Mouse (Mus musculus) limb, embryonic 14.5 days (tissue): ENCODE measurements at regions not wholly inside any gene's neighbourhood (a gene's known extent, or its start where the extent isn't known, plus 50 kb on each side); places are given as distances from the start of the nearest gene placed in this dataset.

Experiments
- ATAC-seq: fragments of 200-750 bp; cut with Nextera tagmentation; 2 replicates; pipeline ENCODE4 v1.8.0; 2017; ENCODE audit warnings: low read depth, moderate number of reproducible peaks, moderate TSS enrichment; ENCODE audit not compliant: low FRiP score
- DNase-seq: peaks from one replicate; pipeline ENCODE4 v3.0.0-alpha.2; 2015; ENCODE audit warnings: low spot score
- H3K27ac ChIP-seq: fragments of 300-500 bp; sonication (generic); replicated peaks from 2 replicates; pipeline ENCODE4 v1.5.1; 2014; ENCODE audit warnings: low read depth, mild to moderate bottlenecking, low read length, moderate library complexity, mixed read lengths
- H3K27me3 ChIP-seq: fragments of 300-500 bp; sonication (generic); 2 replicates; pipeline ENCODE4 v1.6.1; 2014; ENCODE audit warnings: low read length, mixed read lengths; ENCODE audit not compliant: control insufficient read depth, insufficient read depth
- H3K36me3 ChIP-seq: fragments of 300-500 bp; sonication (generic); 2 replicates; pipeline ENCODE4 v1.6.1; 2014; ENCODE audit warnings: mild to moderate bottlenecking, low read length, moderate library complexity, mixed read lengths; ENCODE audit not compliant: control insufficient read depth, insufficient read depth
- H3K4me1 ChIP-seq: fragments of 300-500 bp; sonication (generic); 2 replicates; pipeline ENCODE4 v1.6.1; 2014; ENCODE audit warnings: antibody characterized with exemption, low read length, mixed read lengths; ENCODE audit not compliant: control insufficient read depth, insufficient read depth
- H3K4me2 ChIP-seq: fragments of 300-500 bp; sonication (generic); replicated peaks from 2 replicates; pipeline ENCODE4 v1.6.1; 2014; ENCODE audit warnings: low read depth, mild to moderate bottlenecking, low read length, moderate library complexity; ENCODE audit not compliant: severe bottlenecking
- H3K4me3 ChIP-seq: fragments of 300-500 bp; sonication (generic); replicated peaks from 2 replicates; pipeline ENCODE4 v1.5.1; 2014; ENCODE audit warnings: low read length
- H3K9ac ChIP-seq: fragments of 300-500 bp; sonication (generic); 2 replicates; pipeline ENCODE4 v1.6.1; 2014; ENCODE audit warnings: mild to moderate bottlenecking, low read depth, low read length, moderate library complexity; ENCODE audit not compliant: severe bottlenecking
- H3K9me3 ChIP-seq: fragments of 300-500 bp; sonication (generic); 2 replicates; pipeline ENCODE4 v1.6.1; 2016; ENCODE audit warnings: low read length; ENCODE audit not compliant: control insufficient read depth
- POLR2A ChIP-seq: fragments of 200-500 bp; IDR thresholded peaks from 2 replicates; pipeline ENCODE4 v1.8.0; 2012; ENCODE audit warnings: inconsistent platforms, mild to moderate bottlenecking, moderate library complexity, borderline replicate concordance; ENCODE audit not compliant: insufficient read depth, insufficient read length; ENCODE audit errors: extremely low read depth
- WGBS: fragments of 180-500 bp; shearing (Covaris S2); extraction: QIAGEN DNeasy Blood & Tissue Kit; methylation state at CpG from one replicate; pipeline ENCODE4 v1.1.7; 2014; 5-methylcytosine and 5-hydroxymethylcytosine counted together

- Histone ChIP-seq H3K9me3 (no peaks in the 10 kb centered on the region), H3K27ac (no peak overlapping the region), H3K9ac (no peak overlapping the region), H3K36me3 (no peaks in the 10 kb centered on the region), H3K4me3 (no peak overlapping the region), H3K4me1 (peaks cover 30% of the 10 kb centered on the region), H3K4me2 (0 out of 2 replicates have a peak overlapping the region, but pooled peaks have one; percentile 2), H3K27me3 (no peaks in the 10 kb centered on the region)
- DNase-seq (peak; percentile 17), ATAC-seq (peak; percentile 75)
- TF ChIP-seq POLR2A = no peak
- 22% methylated on average over 10 of the region's 10 CpGs for WGBS
Observed at GRCm38 (mm10) chr13:104576188-104576789, 216.0 kb upstream of the Srek1ip1 start.

GRCm38 (mm10) chr13:104577856-104578255, 214.4 kb upstream of the Srek1ip1 start:
- Histone ChIP-seq H3K4me1 (peaks cover 31% of the 10 kb centered on the region), H3K27ac (no peak overlapping the region), H3K36me3 (no peaks in the 10 kb centered on the region), H3K27me3 (no peaks in the 10 kb centered on the region), H3K4me2 (no peak overlapping the region), H3K9ac (no peak overlapping the region), H3K9me3 (no peaks in the 10 kb centered on the region), H3K4me3 (no peak overlapping the region)
- 26% methylated on average over 11 of the region's 11 CpGs for WGBS
- no peak for ATAC-seq
- no peak for TF ChIP-seq POLR2A
- no peak for DNase-seq

- Histone ChIP-seq H3K9me3 (no peaks in the 10 kb centered on the region), H3K4me3 (no peak overlapping the region), H3K27ac (0 out of 2 replicates have a peak overlapping the region, but pooled peaks have one; percentile 33), H3K36me3 (no peaks in the 10 kb centered on the region), H3K4me1 (peaks cover 41% of the 10 kb centered on the region), H3K9ac (no peak overlapping the region), H3K27me3 (no peaks in the 10 kb centered on the region), H3K4me2 (no peak overlapping the region)
- WGBS = 50% methylated on average over 9 of the region's 9 CpGs
- ATAC-seq (no peak), DNase-seq (peak; percentile 14)
- no peak for TF ChIP-seq POLR2A
Observed at GRCm38 (mm10) chr13:104580686-104581350, 211.5 kb upstream of the Srek1ip1 start.
